Mouse (Mus musculus): Measurements from ENCODE around the gene Ric1.
"Not testable (repeated sequence)": the region's sequence is repeated elsewhere in the genome, so short reads cannot be mapped to it uniquely, and the experiment has no call there.

Ric1 gene

GRCm38 (mm10) chr19:29498842-29499456 lies 23.1 kb upstream of the Ric1 start:
- DNase-seq = no peak

GRCm38 (mm10) chr19:29500333-29500732 lies 21.7 kb upstream of the Ric1 start:
- no peak for DNase-seq

- peak; percentile 47 to 69 for DNase-seq
Observed at GRCm38 (mm10) chr19:29501106-29501505, 21.0 kb upstream of the Ric1 start.

- peak; percentile 90 to 91 for DNase-seq
Observed at GRCm38 (mm10) chr19:29501507-29501906, 20.6 kb upstream of the Ric1 start.

- no peak for DNase-seq
Observed at GRCm38 (mm10) chr19:29504131-29504530, 18.0 kb upstream of the Ric1 start.

- peak in 1 of 2 experiments; percentile 48 for DNase-seq
Observed at GRCm38 (mm10) chr19:29505617-29506016, 16.5 kb upstream of the Ric1 start.

- DNase-seq = no peak
Observed at GRCm38 (mm10) chr19:29508208-29508607, 13.9 kb upstream of the Ric1 start.

GRCm38 (mm10) chr19:29509857-29510256 lies 12.2 kb upstream of the Ric1 start:
- DNase-seq = no peak

- DNase-seq = no peak
Observed at GRCm38 (mm10) chr19:29511826-29512225, 10.3 kb upstream of the Ric1 start.

GRCm38 (mm10) chr19:29513111-29513766 lies 8.8 kb upstream of the Ric1 start:
- DNase-seq = no peak

- DNase-seq = no peak
Observed at GRCm38 (mm10) chr19:29514130-29514529, 8.0 kb upstream of the Ric1 start.

- no peak for DNase-seq
Observed at GRCm38 (mm10) chr19:29515386-29515785, 6.7 kb upstream of the Ric1 start.

- DNase-seq = no peak
Observed at GRCm38 (mm10) chr19:29515991-29516390, 6.1 kb upstream of the Ric1 start.

GRCm38 (mm10) chr19:29518409-29518808 lies 3.7 kb upstream of the Ric1 start:
- no peak for DNase-seq

GRCm38 (mm10) chr19:29518922-29519321 lies 3.2 kb upstream of the Ric1 start:
- DNase-seq = no peak

GRCm38 (mm10) chr19:29520996-29521560 lies 1.0 kb upstream of the Ric1 start:
- no peak for DNase-seq

GRCm38 (mm10) chr19:29522445-29523229 lies 555 bp downstream of the Ric1 start:
- peak; percentile 67 to 80 for DNase-seq

- peak in 1 of 2 experiments; percentile 20 for DNase-seq
Observed at GRCm38 (mm10) chr19:29523230-29523582, 1.1 kb downstream of the Ric1 start.

GRCm38 (mm10) chr19:29523701-29524100 lies 1.6 kb downstream of the Ric1 start:
- DNase-seq = no peak

- peak; percentile 53 to 60 for DNase-seq
Observed at GRCm38 (mm10) chr19:29524614-29525013, 2.5 kb downstream of the Ric1 start.

GRCm38 (mm10) chr19:29525588-29525987 lies 3.5 kb downstream of the Ric1 start:
- DNase-seq = not testable (repeated sequence)

- no peak for DNase-seq
Observed at GRCm38 (mm10) chr19:29526837-29527236, 4.8 kb downstream of the Ric1 start.

- no peak for DNase-seq
Observed at GRCm38 (mm10) chr19:29527299-29527698, 5.2 kb downstream of the Ric1 start.

GRCm38 (mm10) chr19:29528568-29528967 lies 6.5 kb downstream of the Ric1 start:
- no peak for DNase-seq

Measured in kidney, postnatal 4 days (tissue).